Mouse (Mus musculus): ENCODE results near the gene Rasl10a.

DNA sequence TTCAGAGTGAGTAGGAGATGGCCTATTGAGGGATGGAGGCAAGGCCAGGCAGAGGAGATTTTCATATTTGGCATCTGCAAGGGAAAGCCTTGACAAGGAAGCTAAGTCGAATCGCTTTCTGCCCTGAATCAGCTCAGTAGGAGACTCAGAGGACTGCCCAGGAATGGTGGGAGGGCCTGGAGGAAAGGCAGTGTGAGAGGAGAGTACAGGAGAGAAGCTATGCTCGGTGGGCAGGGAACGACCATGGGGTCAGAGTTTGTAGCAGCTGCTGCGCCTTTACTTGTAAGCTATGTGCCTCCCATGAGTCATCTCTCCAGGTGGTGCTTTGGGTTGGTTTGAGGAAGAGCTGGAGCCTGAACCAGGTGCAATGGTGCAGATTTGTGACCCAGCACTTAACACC, 42.9 kb downstream of the Rasl10a start:
- TF ChIP-seq EP300 (IDR thresholded peaks at IDR 0.05; ENCODE audit: insufficient read depth, low read depth, low read length): no peak
- no peak for TF ChIP-seq CTCF (IDR thresholded peaks at IDR 0.05)
- TF ChIP-seq POLR2A (IDR thresholded peaks at IDR 0.05; ENCODE audit: insufficient read depth, low read depth, low read length): no peak
